Mouse (Mus musculus) left cerebral cortex, adult 2 months (tissue): ENCODE measurements at regions not wholly inside any gene's neighbourhood (a gene's known extent, or its start where the extent isn't known, plus 50 kb on each side); places are given as distances from the start of the nearest gene placed in this dataset.

Experiments used
- DNase-seq, 2 experiments: peaks; one replicate each; pipeline ENCODE4 v3.0.0; 2021 to 2022; ENCODE audit warnings: low spot score in 2 of 2, mixed read lengths in 1 of 2; ENCODE audit errors: extremely low spot score in 1 of 2
- H3K27ac ChIP-seq: fragments of 200-600 bp; 2 replicates; pipeline ENCODE4 v1.8.1; 2022
- H3K4me3 ChIP-seq: fragments of 200-600 bp; 2 replicates; pipeline ENCODE4 v1.8.1; 2022
- CTCF ChIP-seq: fragments of 200-600 bp; IDR thresholded peaks from 2 replicates; pipeline ENCODE4 v1.8.1; 2022; ENCODE audit warnings: antibody characterized with exemption, mild to moderate bottlenecking, moderate library complexity
- intact Hi-C: fragments of 180-260 bp; cut with DNase I; formaldehyde crosslinking; loops from one replicate; pipeline ENCODE4 v1.15.1; 2025

DNA sequence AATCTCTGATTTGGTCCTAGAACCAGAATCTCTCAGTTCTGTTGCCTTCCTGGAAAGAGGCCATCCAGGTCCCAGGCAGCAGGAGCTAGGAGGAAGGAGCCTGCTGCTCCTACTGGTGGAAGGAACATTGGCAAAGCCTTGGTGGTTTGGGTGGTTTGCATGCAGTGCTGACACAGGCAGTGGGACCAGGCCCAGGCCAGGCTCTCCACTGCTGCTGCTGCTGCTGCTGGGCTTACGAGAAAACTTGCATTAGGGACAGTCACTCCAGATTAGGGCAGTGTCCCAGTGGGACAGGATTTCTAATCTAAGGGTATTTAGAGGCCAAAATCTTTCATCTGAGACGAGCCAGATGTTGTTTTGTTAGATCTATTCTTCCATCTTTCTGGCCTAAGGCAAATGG is 172.1 kb upstream of the Bmper start:
- intact Hi-C loops, result no loop called here
- TF ChIP-seq CTCF, result no peak
- Histone ChIP-seq H3K4me3 (no peak overlapping the region), H3K27ac (no peak overlapping the region)
- no peak for DNase-seq

GRCm38 (mm10) chr9:23059526-23059925 is 163.3 kb upstream of the Bmper start:
- Histone ChIP-seq H3K4me3 (no peak overlapping the region), H3K27ac (no peak overlapping the region)
- no peak for TF ChIP-seq CTCF
- intact Hi-C loops, result no loop called here
- no peak for DNase-seq

DNA sequence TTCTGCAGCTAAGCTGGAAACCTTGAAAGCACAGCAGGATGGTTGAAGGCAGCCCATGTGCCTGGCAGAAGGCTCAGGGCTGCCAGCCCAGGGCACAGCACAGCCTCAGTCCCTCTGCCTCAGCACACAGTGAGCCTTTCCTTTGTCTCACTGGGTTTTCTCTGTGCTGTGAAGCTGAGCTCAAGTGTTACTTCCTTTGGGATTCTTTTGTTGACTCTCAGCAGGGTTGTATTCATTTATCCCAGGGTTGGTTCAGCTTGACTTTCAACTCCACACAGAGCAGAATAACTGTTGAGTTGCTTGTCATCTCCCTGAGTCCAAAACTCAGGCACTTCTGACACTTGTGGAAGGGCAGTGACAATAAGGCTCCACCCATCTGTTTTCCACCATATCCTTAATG is 162.3 kb upstream of the Bmper start:
- Histone ChIP-seq H3K27ac (no peak overlapping the region), H3K4me3 (no peak overlapping the region)
- no peak for TF ChIP-seq CTCF
- intact Hi-C loops, result no loop called here
- DNase-seq, result no peak

GRCm38 (mm10) chr9:23061179-23061929 is 161.5 kb upstream of the Bmper start:
- TF ChIP-seq CTCF, result no peak
- intact Hi-C loops, result no loop called here
- DNase-seq, result no peak
- no peak overlapping the region for H3K4me3 ChIP-seq
- no peak overlapping the region for H3K27ac ChIP-seq

- intact Hi-C loops, result no loop called here
- H3K27ac ChIP-seq, result no peak overlapping the region
Observed at GRCm38 (mm10) chr9:23062057-23062655, 160.7 kb upstream of the Bmper start.

DNA sequence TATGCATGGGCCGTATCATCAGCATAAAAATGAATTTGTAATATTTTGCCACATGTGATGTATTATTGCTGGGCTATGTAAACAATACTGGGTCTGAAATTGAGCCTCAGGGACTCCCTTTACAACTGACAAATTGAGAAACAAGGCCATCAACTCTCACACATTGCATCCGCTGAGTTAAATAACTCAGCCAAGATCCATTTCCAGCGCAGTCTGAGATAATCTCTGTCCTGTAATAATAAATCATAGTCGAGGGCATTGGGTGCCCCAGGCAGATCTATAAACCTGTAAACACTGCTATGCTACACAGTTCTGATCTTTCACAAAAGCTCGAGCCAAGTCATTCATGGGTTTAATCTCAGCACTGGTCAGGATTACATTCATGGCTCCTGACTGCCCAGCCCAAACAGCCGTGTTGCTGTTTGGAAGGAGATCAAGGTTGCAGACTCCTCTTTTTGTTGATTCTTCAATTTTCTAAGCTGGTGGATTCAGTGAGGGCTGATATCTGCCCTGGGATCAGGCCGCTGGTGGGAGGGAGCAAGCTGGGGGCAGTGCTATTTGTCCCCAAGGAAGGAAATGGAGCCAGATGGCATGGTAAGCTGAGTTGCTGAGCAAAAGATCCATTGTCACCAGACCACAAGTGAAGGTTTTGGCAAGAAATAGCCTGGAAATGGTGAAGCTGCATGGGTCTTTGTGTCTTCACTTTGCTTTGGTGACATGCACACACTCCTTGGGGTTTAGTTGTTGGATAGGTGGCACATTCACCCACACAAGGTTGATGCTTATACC is 160.0 kb upstream of the Bmper start:
- TF ChIP-seq CTCF, result no peak

More at GRCm38 (mm10) chr9:23062057-23062655, 160.7 kb upstream of the Bmper start:
- H3K4me3 ChIP-seq, result no peak overlapping the region
- no peak for DNase-seq
- no peak for TF ChIP-seq CTCF

DNA sequence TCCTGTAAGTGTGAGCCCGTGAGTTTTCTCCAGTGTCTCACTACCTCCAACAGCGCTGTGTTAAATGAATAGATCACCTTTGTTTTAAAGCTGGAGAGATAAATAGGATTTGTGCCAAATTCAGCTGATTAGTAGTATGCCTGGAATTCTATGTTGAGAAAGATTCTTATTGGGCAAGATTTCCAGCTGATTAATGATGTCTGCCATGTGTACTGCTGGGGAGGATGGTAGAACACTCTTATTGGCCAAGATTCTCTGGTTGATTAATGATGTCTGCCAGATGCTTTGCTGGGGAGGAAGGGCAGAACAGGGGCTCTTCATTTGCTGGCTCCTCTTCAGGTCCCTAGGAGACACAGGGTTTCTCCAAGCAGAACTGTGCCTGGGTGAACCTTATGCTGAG is 158.9 kb upstream of the Bmper start:
- TF ChIP-seq CTCF, result no peak
- Histone ChIP-seq H3K4me3 (no peak overlapping the region), H3K27ac (no peak overlapping the region)
- no peak for DNase-seq
- intact Hi-C loops, result no loop called here

More for the DNA sequence above, 160.0 kb upstream of the Bmper start:
- intact Hi-C loops, result no loop called here
- no peak overlapping the region for H3K4me3 ChIP-seq
- no peak for DNase-seq
- H3K27ac ChIP-seq, result no peak overlapping the region

- DNase-seq, result no peak
- no peak overlapping the region for H3K27ac ChIP-seq
- intact Hi-C loops, result no loop called here
- H3K4me3 ChIP-seq, result no peak overlapping the region
- no peak for TF ChIP-seq CTCF
Observed at GRCm38 (mm10) chr9:23064811-23065210, 158.1 kb upstream of the Bmper start.

DNA sequence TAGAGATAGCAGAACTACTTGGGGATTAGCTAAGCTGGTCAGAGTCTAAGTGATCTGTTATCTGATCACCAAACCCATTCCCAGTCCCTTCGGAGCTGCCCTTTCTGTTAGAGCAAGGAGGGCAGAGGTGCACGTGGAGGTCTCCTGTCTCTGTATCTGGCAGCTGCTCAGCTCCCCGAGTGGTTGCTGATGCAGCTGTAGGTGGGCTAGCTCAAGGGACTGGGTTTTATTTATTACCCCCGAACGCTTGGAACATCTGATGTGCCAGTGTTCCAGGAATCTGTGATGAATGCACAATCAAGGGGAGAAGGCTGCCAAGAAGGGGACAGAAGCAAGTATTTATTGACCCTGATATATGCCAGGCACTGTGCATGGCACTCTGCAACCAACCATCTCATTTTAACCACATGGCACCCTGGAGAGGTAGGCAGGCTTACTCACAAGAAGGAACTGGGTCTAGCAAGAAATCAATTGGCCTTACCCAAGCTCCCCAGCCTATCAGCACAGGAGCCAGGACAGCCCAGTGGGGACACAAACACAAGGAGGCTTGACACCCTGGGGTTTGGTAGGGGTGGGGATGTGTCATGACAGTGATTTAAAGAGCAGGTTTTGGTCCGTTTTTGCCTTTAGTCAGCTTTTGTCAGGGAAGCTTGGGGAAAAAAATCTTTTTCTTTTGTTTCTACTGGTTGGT is 154.6 kb upstream of the Bmper start:
- intact Hi-C loops, result no loop called here
- no peak for DNase-seq
- no peak overlapping the region for H3K27ac ChIP-seq
- TF ChIP-seq CTCF, result no peak
- H3K4me3 ChIP-seq, result no peak overlapping the region

DNA sequence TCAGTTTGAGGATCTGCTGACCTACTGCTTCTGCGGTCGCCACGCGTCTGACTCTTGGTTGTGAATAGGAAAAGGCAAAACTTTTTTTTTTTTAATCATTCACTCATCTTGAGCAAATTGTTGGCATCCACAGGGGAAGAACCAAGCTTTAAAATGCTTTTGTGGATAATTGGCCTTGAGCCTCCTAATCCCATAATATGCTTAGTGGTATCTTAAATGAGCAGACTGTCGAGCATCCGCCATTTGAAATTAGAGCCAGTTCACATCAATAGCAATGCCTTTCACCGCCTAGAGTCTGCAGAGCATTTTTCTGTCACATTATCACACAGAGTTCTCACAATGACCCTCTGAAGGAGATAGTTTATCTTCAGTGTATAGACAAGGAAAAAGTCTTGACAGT is 153.7 kb upstream of the Bmper start:
- TF ChIP-seq CTCF, result no peak
- intact Hi-C loops, result no loop called here
- DNase-seq, result no peak
- Histone ChIP-seq H3K27ac (no peak overlapping the region), H3K4me3 (no peak overlapping the region)

GRCm38 (mm10) chr9:23071006-23071405 is 151.9 kb upstream of the Bmper start:
- Histone ChIP-seq H3K27ac (no peak overlapping the region), H3K4me3 (no peak overlapping the region)
- no peak for DNase-seq
- intact Hi-C loops, result no loop called here
- TF ChIP-seq CTCF, result no peak

- no peak for TF ChIP-seq CTCF
- Histone ChIP-seq H3K4me3 (no peak overlapping the region), H3K27ac (no peak overlapping the region)
- DNase-seq, result no peak
- intact Hi-C loops, result no loop called here
Observed at GRCm38 (mm10) chr9:23072741-23073140, 150.1 kb upstream of the Bmper start.
